Mouse (Mus musculus) megakaryocyte, adult 5-6 weeks (primary cell): Measurements from ENCODE around the gene Ccl27a. TPM values are rescaled to one million over a fixed set of nuclear protein-coding genes. Genes with fewer than 3 reads are reported as not detected.
"Not testable (repeated sequence)": the region's sequence is repeated elsewhere in the genome, so short reads cannot be mapped to it uniquely, and the experiment has no call there.

Experiments
- ATAC-seq: 2 replicates; pipeline ENCODE4 v1.8.0; 2016; ENCODE audit warnings: mild to moderate bottlenecking, inconsistent platforms; ENCODE audit not compliant: poor library complexity, severe bottlenecking
- total RNA-seq, 2 experiments: library from RNA; stranded (forward) in 1 of 2; stranded (reverse) in 1 of 2; fragments of 153-499, 151-499 nt in 1 of 2; fragments of 221-1000, 200-1000 nt in 1 of 2; gene quantifications; 2 replicates each; pipeline versions ENCODE4 v1.2.3 to v1.2.4; 2015 to 2017

Ccl27a gene
- 6.1 and 7.1 TPM in 2 replicates for total RNA-seq (2015)
- total RNA-seq (2017): 4.4 and 5.2 TPM in 2 replicates

DNA sequence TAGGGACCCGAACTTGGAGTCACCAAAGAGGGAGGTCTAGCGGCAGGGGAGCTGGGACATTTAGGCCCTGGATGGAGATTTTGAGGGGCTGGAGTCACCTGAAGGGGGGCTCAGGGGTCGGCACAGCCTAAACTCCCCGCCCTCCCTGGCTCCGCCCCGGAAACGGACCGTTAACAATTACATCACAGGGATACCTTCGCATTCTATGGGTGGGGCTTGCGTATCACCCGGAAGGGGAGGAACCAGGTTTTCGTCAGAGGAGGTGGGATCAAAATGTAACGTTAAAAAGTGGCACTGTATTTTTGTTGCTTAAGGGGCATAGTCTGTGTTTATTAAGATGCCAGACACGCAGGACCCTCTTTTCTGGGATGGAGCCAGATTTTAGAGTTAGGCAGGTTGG lies at the start of gene Ccl27a:
Ccl27a (minus strand) TSS at position 246 of the 400 bp plus-strand sequence.
- ATAC-seq: not testable (repeated sequence)

DNA sequence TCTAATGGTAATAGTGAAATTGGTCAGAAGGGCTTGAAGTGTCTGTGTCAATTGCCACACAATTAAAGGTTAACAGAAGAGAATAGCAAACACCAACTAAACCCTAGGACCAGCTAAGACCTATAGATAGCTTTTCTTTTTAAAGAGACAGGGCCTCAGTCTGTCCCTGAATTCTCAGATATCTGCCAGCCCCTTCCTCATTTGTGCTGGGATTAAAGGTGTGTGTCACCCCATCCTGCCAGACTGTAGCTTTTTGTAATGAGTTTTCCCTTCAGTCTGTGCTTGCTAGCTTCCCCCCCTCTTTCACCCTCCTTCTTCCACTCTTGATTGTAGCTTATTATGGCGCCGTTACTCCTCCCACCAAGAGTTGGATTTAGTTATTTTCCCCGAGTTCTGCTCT lies 9.2 kb upstream of the Ccl27a start:
- ATAC-seq: not testable (repeated sequence)

DNA sequence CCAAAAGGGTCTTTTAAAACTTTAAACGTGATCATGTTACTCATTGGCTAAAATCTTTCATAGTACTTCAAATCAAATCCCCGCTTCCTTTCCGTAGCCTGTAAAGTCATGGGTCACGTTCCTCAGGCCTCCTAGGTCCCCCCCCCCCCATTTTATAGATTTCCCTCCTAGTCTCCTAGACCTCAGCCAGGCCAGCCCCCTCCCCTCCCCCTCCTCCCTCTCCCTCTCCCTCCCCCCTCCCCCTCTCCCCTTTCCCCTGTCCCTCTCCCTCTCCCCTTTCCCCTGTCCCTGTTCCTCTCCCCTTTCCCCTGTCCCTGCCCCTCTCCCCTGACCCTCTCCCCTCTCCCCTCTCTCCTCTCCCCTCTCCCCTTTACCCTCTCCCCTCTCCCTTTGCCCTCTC lies 8.7 kb upstream of the Ccl27a start:
- ATAC-seq: not testable (repeated sequence)

DNA sequence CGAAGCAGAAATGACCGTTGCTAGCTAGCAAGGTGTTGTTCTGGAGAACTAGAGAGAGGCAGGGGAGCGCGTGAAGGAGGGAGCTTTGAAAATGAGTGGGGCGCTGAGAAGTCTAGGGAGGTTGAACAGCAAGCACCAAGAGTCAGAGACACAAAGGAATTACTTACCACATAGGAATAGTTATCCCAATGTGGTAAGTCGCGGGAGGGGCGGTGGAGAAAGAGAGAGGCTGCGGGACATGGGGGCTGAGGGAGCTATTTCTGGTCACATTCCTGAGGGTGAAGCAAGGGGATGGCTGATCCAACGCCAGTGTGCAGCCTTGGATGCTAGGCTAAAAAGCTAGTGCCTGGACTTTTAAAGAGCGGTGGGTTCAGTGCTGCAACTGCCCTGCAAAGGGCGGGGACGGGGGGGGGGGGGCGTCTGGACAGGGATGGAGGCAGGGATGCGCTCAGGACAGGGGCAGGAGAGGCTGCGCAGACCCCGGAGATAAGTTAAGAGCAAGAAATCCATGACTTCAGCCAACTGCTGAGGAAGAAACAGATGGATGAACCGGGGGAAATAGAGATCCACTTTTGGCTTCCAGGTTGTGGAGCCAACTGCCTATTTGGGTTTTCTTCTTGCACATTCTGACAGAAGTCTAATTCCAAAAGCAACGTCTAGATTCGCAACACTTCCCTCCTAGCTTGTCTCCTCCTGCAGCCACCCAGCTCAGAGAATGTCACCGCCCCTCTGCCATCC lies 7.9 kb upstream of the Ccl27a start:
- not testable (repeated sequence) for ATAC-seq

DNA sequence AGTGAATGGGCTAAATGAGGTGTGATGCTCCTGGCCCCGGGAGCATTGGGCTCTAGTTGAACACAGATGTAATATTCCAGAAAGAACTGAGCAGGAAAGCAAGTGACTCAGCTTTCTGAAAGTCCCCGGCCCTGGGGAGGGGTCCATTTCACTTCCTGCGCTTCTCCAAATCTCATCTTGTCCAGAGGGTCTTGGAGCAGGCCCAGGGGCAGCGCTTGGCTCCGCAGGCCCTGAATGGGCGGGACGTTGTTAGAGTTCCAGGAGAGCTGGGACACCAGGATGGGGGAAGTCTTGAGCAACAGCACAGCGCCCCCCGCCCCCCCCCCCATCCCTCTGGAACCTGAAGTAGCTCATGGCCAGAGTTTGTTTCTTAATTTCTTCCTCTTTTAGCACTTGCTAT lies 7.2 kb upstream of the Ccl27a start:
- ATAC-seq: not testable (repeated sequence)

- ATAC-seq: not testable (repeated sequence)
Measured at GRCm38 (mm10) chr4:41775840-41776239, 1.8 kb upstream of the Ccl27a start.

GRCm38 (mm10) chr4:41774506-41774905 lies 459 bp upstream of the Ccl27a start:
- not testable (repeated sequence) for ATAC-seq

GRCm38 (mm10) chr4:41773502-41773901 lies 545 bp downstream of the Ccl27a start:
- peak; percentile 69; the same call in 1 of the 2 replicates for ATAC-seq

DNA sequence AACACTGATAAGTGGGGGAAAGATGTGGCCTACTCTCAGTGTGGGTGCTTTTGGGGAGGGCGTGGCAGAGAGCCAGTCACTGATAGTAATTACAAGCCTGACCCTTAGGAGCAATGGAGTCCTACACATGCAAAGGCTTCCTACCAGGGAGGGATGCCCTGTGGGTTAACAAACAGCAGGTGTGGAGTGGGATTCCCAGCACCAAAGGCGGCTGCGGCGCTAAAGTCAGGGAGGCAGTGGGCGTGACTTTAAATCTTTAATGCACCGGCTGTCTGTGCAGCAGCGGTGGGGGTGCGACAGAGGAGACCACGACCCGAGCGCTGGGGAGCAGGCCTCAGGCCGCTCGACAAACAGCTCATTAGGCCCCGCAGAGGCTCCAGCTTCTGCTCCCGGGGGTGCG lies 1.1 kb downstream of the Ccl27a start:
- not testable (repeated sequence) for ATAC-seq

GRCm38 (mm10) chr4:41767301-41767700 lies 6.7 kb downstream of the Ccl27a start:
- not testable (repeated sequence) for ATAC-seq

- not testable (repeated sequence) for ATAC-seq
Measured at GRCm38 (mm10) chr4:41763176-41763575, 10.9 kb downstream of the Ccl27a start.

DNA sequence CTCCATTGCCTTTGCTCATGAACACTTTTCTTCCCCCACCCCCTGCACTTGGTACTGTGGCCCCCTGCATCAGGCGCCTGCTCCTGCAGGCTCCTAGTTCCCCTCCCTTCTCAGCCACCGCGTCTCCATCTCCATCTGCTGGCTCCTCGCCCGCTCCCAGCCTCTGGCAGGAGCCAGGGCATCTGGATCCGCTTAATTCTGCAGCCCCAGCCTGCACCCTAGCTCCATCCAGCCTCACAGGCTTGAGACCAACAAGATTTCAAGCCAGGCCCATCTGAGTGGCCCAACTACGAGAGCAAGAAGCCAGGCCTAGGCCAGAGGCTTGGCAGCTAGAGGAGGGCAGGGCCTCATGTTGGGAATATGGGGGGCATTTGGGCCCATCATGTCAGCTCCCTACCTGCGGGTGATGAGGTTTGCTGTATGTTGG lies 11.3 kb downstream of the Ccl27a start:
- not testable (repeated sequence) for ATAC-seq

GRCm38 (mm10) chr4:41762099-41762687 lies 11.9 kb downstream of the Ccl27a start:
- ATAC-seq: no peak

GRCm38 (mm10) chr4:41761680-41762079 lies 12.4 kb downstream of the Ccl27a start:
- no peak for ATAC-seq

DNA sequence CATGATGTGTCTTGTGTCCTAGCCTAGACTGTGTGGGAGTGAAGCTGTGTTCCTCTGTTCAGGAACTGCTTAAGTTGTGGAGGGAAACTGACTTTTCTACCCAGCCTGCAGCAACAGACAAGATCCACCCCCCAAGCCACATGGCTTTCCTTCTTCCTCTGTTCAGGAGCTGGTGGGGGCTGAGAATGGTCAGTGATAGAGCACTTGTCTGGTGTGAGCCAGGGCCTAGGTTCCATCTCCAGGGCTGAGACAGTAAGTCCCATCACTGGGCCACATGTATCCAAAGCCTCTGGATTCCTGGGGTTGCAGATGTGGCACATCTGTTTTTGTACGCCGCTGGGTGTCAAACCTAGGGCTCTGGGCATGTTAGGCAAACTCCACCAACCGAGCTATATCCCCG lies 13.1 kb downstream of the Ccl27a start:
- ATAC-seq: no peak

GRCm38 (mm10) chr4:41760288-41760721 lies 13.7 kb downstream of the Ccl27a start:
- peak; percentile 70 for ATAC-seq

DNA sequence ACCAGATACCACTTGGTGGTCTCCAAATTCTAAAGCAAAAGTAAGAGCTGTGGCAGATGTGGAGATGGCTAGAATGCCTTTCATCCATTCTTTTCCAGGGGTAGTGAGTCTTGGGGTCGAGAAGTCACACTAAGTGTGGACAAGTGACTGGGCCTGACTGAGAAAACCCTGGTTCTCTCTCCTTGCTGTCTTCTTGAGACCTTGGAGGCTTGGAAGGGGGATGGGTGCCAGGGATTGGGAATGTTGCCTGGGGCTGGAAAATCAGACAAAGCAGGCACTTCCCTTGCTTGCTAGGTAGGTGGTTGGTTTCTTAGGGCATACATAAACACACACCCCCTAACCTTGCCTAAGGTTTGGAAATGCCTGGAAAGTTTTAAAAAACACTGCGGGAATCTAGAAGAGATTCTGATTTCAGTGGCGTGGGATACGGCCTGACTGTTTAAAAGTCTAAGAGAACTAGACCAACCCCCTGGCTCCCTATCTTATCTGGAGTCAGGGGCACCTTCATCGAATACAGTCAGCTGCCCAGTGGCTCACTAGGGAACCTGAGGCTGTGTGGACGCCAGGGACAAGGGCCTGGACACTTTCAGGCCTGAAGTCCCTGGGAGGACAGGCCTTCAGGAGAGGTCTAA lies 14.3 kb downstream of the Ccl27a start:
- no peak for ATAC-seq

DNA sequence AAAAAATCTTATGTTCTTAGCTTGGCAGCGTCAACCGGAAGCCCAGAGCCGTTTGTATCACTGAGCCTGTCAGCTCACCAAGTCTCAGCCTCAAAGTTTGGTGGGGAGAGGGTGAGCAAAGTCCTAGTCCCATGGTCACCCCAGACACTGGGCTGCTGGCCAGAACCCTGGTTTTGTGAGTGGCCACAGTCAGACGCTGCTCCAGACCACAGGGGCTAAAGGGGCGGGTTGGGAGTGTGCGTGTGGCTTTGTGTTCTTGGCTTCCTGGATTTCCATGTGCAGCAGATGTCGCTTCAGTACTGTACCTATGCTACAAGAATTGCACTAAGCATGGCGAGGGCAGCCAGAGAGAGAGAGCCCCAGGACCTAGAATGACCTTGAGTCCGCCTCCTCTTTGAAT lies 14.8 kb downstream of the Ccl27a start:
- no peak for ATAC-seq

GRCm38 (mm10) chr4:41758701-41759100 lies 15.3 kb downstream of the Ccl27a start:
- ATAC-seq: no peak

GRCm38 (mm10) chr4:41758021-41758420 lies 16.0 kb downstream of the Ccl27a start:
- ATAC-seq: no peak

DNA sequence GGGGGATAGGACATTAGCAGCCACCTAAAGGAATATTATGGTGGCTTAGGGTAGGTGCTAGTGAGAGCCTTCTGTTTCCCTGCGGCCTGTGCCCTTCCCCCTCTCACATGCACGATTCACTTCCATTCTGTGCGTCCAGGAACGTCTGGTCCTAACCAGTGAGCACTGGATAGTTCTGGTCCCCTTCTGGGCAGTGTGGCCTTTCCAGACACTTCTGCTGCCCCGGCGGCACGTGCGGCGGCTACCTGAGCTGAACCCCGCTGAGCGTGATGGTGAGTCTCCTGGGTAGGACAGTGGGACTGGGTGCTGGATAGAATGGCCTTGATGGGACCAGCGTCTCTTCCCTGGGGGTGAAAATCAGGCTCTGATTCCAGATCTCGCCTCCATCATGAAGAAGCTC lies 16.7 kb downstream of the Ccl27a start:
- ATAC-seq: no peak

DNA sequence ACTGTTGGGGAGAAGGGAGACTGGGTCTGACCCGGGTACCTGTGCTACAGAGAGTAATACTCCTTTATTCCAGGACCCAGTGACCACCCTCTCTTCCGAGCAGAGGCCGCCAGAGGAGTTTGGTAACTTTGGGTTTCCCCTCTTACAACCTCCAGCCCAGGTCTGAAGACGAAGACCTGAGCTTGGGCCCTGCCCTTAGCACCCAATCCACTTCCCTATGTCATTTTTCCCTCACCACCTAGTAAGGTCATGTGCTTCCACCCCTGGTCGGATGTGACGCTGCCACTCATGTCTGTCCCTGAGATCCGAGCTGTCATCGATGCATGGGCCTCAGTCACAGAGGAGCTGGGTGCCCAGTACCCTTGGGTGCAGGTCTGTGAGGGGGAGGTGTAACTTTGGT lies 17.6 kb downstream of the Ccl27a start:
- no peak for ATAC-seq
